Mouse (Mus musculus) heart, embryonic 11.5 days (tissue): ENCODE measurements around the gene Stoml2. TPM values are rescaled to one million over a fixed set of nuclear protein-coding genes. Genes with fewer than 3 reads are reported as not detected.
A peak's percentile ranks its signal among the peaks of the same experiment; 100 is the strongest.

Experiments
- ATAC-seq: fragments of 200-750 bp; cut with Nextera tagmentation; replicated peaks from 2 replicates; pipeline ENCODE4 v1.8.0; 2017; ENCODE audit warnings: moderate library complexity; ENCODE audit not compliant: insufficient number of reproducible peaks, low FRiP score, low TSS enrichment
- H3K27ac ChIP-seq: fragments of 300-500 bp; sonication (generic); 2 replicates; pipeline ENCODE4 v1.5.1; 2014; ENCODE audit warnings: mild to moderate bottlenecking, low read depth, low read length
- H3K27me3 ChIP-seq: fragments of 300-500 bp; sonication (generic); 2 replicates; pipeline ENCODE4 v1.6.1; 2014; ENCODE audit warnings: mild to moderate bottlenecking, low read length, mixed read lengths; ENCODE audit not compliant: control insufficient read depth, insufficient read depth
- H3K36me3 ChIP-seq: fragments of 300-500 bp; sonication (generic); 2 replicates; pipeline ENCODE4 v1.6.1; 2014; ENCODE audit warnings: mild to moderate bottlenecking, low read length, moderate library complexity, mixed read lengths; ENCODE audit not compliant: control insufficient read depth, insufficient read depth
- H3K4me1 ChIP-seq: fragments of 300-500 bp; sonication (generic); 2 replicates; pipeline ENCODE4 v1.6.1; 2014; ENCODE audit warnings: low read length; ENCODE audit not compliant: control insufficient read depth, insufficient read depth
- H3K4me2 ChIP-seq: fragments of 300-500 bp; sonication (generic); 2 replicates; pipeline ENCODE4 v1.6.1; 2014; ENCODE audit warnings: mild to moderate bottlenecking, moderate library complexity
- H3K4me3 ChIP-seq: fragments of 300-500 bp; sonication (generic); 2 replicates; pipeline ENCODE4 v1.5.1; 2014; ENCODE audit warnings: low read depth, low read length
- H3K9ac ChIP-seq: fragments of 300-500 bp; sonication (generic); 2 replicates; pipeline ENCODE4 v1.6.1; 2014; ENCODE audit warnings: mild to moderate bottlenecking, low read depth, low read length, moderate library complexity
- H3K9me3 ChIP-seq: fragments of 300-500 bp; sonication (generic); replicated peaks from 2 replicates; pipeline ENCODE4 v1.6.1; 2016; ENCODE audit warnings: low read length; ENCODE audit not compliant: control insufficient read depth
- WGBS: fragments of 180-500 bp; shearing (Covaris S2); extraction: QIAGEN DNeasy Blood & Tissue Kit; methylation state at CpG from one replicate; pipeline ENCODE4 v1.1.7; 2014; ENCODE audit not compliant: insufficient replicate concordance; 5-methylcytosine and 5-hydroxymethylcytosine counted together
- polyA plus RNA-seq: library from polyadenylated mRNA; unstranded; fragments of >200 nt; fragmentation: Nextera tagmentation; extraction: Ambion mirVana; gene quantifications from 2 replicates; pipeline ENCODE4 v1.2.1, GENCODE M21; 2014

Gene Stoml2
- polyA plus RNA-seq, 1 experiment from 2014 or later, result 255 TPM

DNA sequence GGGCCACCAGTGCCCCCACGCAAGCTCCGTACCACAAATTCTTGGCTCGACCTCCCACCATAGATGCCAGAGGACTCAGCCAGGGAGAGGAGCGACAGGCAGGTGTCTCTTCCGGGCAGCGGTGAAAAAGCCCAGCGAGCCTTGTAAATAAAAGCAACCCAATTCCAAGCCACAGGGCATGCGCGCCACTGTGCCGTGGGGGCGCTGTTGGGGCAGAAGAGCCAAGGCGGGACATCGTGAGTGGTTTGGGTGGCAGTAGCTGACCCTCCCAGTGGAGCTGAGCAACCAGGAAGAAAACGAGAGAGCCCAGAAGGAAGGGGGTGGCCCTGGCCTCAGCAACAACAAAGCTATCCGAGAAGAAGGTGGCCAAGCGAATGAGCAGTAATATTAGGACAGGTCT lies 10.6 kb downstream of the Stoml2 start:
- H3K9ac ChIP-seq, result no peak overlapping the region
- peaks cover 24% of the 10 kb centered on the region for H3K36me3 ChIP-seq
- H3K9me3 ChIP-seq, result no peaks in the 10 kb centered on the region
- ATAC-seq, result no peak
- no peak overlapping the region for H3K4me2 ChIP-seq
- H3K27me3 ChIP-seq, result no peaks in the 10 kb centered on the region
- WGBS, result 83% methylated on average over 16 of the region's 16 CpGs
- H3K27ac ChIP-seq, result no peak overlapping the region
- peaks cover 5% of the 10 kb centered on the region for H3K4me1 ChIP-seq
- no peak overlapping the region for H3K4me3 ChIP-seq

DNA sequence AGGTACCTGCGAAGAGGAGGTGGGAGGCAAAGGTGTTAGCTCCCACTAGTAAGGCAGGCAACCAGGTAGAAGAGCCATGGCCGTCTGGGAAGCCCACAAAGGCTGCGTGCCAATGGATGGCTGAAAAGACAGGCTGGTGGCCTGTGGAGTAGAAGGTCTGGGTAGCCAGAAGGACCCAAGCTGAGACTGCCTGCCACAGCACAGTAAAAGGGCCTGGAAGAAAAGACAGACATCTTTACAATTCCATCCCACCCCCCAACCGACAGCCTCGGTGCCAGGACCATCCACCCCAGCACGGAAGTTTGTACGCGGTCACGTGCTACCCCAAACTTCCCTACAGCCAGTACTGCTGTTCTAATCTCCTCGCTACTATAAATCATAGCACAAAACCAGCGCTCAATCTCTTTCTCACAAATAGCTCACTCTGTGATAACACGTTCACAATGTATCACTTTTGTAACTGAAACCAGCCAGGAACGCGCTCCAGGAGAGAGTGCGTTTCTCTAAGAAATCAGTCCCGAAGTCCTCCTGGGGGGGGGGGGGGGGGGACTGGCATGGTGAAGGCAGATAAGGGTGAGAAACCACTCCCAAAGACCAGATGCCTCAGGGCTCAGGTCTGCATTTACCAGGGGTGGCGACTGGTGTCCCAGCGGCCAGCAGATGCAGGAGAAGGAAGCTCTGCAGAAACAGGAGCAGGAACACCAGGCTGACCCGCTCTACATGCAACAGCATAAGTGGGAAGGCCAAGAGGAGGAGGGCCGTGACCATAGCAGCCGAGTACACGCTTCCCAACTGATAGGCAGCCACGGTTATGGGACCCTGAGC lies 11.7 kb downstream of the Stoml2 start:
- H3K9ac ChIP-seq, result no peak overlapping the region
- no peaks in the 10 kb centered on the region for H3K9me3 ChIP-seq
- WGBS, result 85% methylated on average over 23 of the region's 23 CpGs
- peaks cover 24% of the 10 kb centered on the region for H3K36me3 ChIP-seq
- no peaks in the 10 kb centered on the region for H3K27me3 ChIP-seq
- no peak overlapping the region for H3K4me3 ChIP-seq
- H3K27ac ChIP-seq, result no peak overlapping the region
- no peak for ATAC-seq
- H3K4me2 ChIP-seq, result no peak overlapping the region
- peaks cover 3% of the 10 kb centered on the region for H3K4me1 ChIP-seq

DNA sequence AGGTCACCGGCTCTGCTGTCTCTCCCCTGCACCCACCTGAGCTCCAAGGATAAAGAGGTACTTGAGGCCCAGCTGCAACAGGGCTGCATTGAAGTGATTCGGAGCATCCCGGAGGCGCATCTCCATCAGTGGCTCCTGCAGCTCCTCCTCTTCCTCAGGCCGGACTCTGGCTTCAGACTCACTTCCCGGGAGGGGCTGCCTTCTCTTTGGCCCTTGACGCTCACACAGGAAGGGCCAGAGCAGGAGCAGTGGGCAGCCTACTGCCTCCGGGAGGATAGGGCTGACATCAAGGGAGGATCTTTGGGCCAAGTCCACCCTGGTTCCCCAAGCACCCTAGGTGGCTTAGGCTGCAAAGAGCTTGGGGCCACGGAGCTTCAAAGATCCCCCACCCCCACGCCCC lies 12.3 kb downstream of the Stoml2 start:
- no peaks in the 10 kb centered on the region for H3K4me1 ChIP-seq
- 92% methylated on average over 10 of the region's 10 CpGs for WGBS
- H3K4me3 ChIP-seq, result no peak overlapping the region
- no peak for ATAC-seq
- no peaks in the 10 kb centered on the region for H3K9me3 ChIP-seq
- peaks cover 24% of the 10 kb centered on the region for H3K36me3 ChIP-seq
- H3K27ac ChIP-seq, result no peak overlapping the region
- H3K4me2 ChIP-seq, result no peak overlapping the region
- H3K27me3 ChIP-seq, result no peaks in the 10 kb centered on the region
- H3K9ac ChIP-seq, result no peak overlapping the region

DNA sequence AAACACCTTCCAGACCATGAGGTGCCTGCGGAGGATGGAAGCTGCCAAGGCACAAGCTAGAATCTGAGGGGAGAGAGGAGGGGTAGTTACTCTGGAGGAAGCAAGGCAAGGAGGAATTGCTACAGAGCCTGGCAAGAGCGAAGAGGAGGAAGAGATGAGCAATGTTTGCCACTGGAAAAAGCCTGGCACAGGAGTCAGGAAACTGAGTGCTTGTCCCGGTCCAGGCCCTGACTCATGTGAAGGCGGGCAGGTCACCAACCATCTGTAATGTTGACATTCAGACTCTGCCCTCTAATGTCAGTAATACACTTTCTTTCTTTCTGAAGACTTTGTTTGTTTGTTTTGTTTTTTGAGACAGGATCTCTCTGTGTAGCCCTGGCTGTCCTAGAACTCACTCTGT lies 13.4 kb downstream of the Stoml2 start:
- no peak overlapping the region for H3K4me3 ChIP-seq
- WGBS, result 87% methylated on average over 4 of the region's 4 CpGs
- H3K27ac ChIP-seq, result no peak overlapping the region
- ATAC-seq, result no peak
- H3K27me3 ChIP-seq, result no peaks in the 10 kb centered on the region
- no peaks in the 10 kb centered on the region for H3K9me3 ChIP-seq
- peaks cover 21% of the 10 kb centered on the region for H3K36me3 ChIP-seq
- no peak overlapping the region for H3K9ac ChIP-seq
- H3K4me2 ChIP-seq, result no peak overlapping the region
- H3K4me1 ChIP-seq, result no peaks in the 10 kb centered on the region

DNA sequence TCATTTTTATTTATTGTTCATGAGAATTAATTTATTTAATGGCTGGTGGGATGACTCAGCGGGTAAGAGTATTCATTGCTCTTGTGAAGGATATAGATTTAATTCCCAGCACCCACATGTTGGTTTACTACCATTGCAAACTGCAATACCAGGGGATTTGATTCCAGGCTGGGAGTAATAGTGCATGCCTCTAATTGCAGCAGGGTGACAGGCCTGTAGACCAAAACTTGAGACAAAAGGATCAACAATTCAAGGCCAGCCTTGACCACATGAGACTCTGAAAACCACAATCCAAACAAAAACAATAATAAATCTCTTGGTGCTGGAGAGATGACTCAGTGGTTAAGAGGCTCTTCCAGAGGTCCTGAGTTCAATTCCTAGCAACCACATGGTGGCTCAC lies 19.4 kb downstream of the Stoml2 start:
- ATAC-seq, result no peak
- Histone ChIP-seq H3K9ac (no peak overlapping the region), H3K4me1 (peaks cover 7% of the 10 kb centered on the region; the same call in 1 of the 2 replicates), H3K36me3 (no peaks in the 10 kb centered on the region), H3K27ac (no peak overlapping the region), H3K4me2 (no peak overlapping the region), H3K27me3 (no peaks in the 10 kb centered on the region), H3K4me3 (no peak overlapping the region), H3K9me3 (no peaks in the 10 kb centered on the region)
- WGBS, result 91% methylated on average over 1 of the region's 1 CpGs

DNA sequence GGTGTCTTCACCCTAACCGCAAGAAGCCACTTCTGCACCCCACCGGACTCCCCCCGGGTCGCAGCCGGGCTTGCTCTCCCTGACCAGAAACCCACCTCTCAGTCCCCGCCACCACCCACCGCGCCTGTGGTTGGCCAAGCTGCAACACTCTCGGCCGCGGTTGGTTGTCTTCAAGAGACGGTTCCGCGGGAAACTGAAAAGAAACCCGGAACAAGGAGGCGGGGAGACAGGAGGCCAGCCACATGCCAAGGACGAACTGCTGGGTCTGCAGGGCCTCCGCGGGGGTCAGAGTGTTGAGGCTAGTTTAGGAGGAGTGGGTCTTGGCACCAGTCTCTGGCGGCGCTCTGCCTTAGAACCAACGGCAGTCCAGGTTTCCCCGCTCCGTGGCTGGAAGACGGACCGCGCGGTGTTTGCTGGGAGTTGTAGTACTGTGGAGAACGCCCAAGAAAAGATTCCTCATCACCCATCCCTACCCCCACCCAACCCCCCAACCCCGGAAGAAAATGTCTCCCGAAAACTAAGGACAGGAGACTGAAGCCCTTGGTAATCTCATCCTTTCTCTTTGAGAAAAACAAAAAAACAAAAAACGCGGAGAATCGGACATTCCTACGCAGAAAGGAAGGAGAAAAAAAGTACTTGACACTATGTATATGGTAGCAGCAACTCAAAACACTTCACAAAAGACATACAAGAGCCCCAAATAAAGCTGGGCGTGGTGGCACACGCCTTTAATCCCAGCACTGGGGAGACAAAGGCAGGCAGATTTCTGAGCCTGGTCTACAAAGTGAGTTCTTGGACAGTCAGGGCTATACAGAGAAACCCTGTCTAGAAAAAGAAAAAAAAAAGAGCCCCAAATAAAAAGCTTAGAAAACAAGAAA lies 21.1 kb downstream of the Stoml2 start, which contains the start of gene Fancg:
Gene Fancg, minus strand, starts transcription at position 346 of the 878 bp plus-strand sequence.
- H3K27ac ChIP-seq, result peak within 1 kb of the TSS; percentile 46
- H3K4me1 ChIP-seq, result peaks cover 7% of the 10 kb centered on the region; the same call in 1 of the 2 replicates
- 2% methylated on average over 37 of the region's 37 CpGs for WGBS
- H3K4me2 ChIP-seq, result peak within 1 kb of the TSS; percentile 78
- H3K4me3 ChIP-seq, result peak within 1 kb of the TSS; percentile 71
- peak; percentile 83 for ATAC-seq
- no peaks in the 10 kb centered on the region for H3K36me3 ChIP-seq
- no peaks in the 10 kb centered on the region for H3K9me3 ChIP-seq
- H3K27me3 ChIP-seq, result no peaks in the 10 kb centered on the region
- peak within 1 kb of the TSS; percentile 76 for H3K9ac ChIP-seq

DNA sequence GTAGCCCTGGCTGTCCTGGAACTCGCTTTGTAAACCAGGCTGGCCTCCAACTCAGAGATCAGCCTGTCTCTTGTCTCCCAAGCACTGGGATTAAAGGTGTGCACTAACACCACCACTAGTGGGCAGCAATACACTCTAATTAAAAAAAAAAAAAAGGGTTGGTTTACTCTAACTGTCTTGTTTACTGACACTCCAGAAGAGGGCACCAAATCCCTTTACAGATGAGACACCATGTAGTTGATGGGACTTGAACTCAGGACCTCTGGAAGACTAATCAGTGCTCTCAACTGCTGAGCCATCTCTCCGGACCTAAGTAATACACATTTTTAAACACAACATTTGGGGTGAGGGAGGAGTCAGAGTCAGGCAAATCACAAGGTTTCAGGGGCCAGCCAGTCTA lies 25.7 kb downstream of the Stoml2 start:
- Histone ChIP-seq H3K4me2 (no peak overlapping the region), H3K9ac (no peak overlapping the region), H3K27ac (no peak overlapping the region), H3K36me3 (no peaks in the 10 kb centered on the region), H3K27me3 (no peaks in the 10 kb centered on the region), H3K4me3 (no peak overlapping the region), H3K9me3 (no peaks in the 10 kb centered on the region), H3K4me1 (peaks cover 7% of the 10 kb centered on the region; the same call in 1 of the 2 replicates)
- ATAC-seq, result no peak
- WGBS, result 53% methylated on average over 2 of the region's 2 CpGs

DNA sequence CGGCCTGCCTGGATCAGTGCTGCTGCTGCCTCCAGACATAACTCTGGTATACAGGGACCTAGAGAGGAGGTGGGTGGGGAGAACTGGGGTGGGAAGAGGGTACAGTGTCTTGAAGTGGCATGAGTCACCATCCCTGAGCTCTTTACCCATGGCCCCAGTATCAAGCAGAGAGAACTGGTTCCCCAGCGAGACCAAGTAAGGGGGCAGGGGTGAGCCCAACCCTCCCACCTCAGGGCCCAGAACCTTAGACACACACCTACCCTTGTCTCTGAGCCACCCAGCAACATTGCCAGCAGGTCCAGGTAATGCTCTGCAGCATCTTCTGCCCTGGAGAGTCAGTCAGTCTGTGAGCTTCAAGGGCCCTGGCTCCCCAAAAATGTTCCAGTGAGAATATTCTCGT lies 26.6 kb downstream of the Stoml2 start:
- no peak overlapping the region for H3K4me2 ChIP-seq
- H3K27ac ChIP-seq, result no peak overlapping the region
- no peak overlapping the region for H3K9ac ChIP-seq
- 94% methylated on average over 3 of the region's 3 CpGs for WGBS
- no peaks in the 10 kb centered on the region for H3K27me3 ChIP-seq
- H3K36me3 ChIP-seq, result no peaks in the 10 kb centered on the region
- ATAC-seq, result no peak
- no peaks in the 10 kb centered on the region for H3K9me3 ChIP-seq
- H3K4me3 ChIP-seq, result no peak overlapping the region
- H3K4me1 ChIP-seq, result peaks cover 7% of the 10 kb centered on the region; the same call in 1 of the 2 replicates
